Mouse (Mus musculus): Measurements from ENCODE around the gene Kcnd2. TPM values are rescaled to one million over a fixed set of nuclear protein-coding genes. Genes with fewer than 3 reads are reported as not detected.

The Kcnd2 gene
- polyA plus RNA-seq, 2 experiments = 2.8 to 5.4 TPM

GRCm38 (mm10) chr6:21719121-21719520 is 503.8 kb downstream of the Kcnd2 start:
- DNase-seq (ENCODE audit: low spot score) = no peak
- ATAC-seq (ENCODE audit: low FRiP score, low read depth) = no peak
- no peak overlapping the region for H3K9ac ChIP-seq (ENCODE audit: low read depth, low read length, severe bottlenecking)
- TF ChIP-seq POLR2A (IDR thresholded peaks at IDR 0.05; ENCODE audit: borderline replicate concordance, extremely low read depth, insufficient read depth, insufficient read length) = no peak
- H3K4me1 ChIP-seq (ENCODE audit: control insufficient read depth, insufficient read depth, low read length) = peaks cover 3% of the 10 kb centered on the region; the same call in 1 of the 2 replicates
- H3K36me3 ChIP-seq (ENCODE audit: control insufficient read depth, insufficient read depth, low read length) = no peaks in the 10 kb centered on the region
- H3K27me3 ChIP-seq (ENCODE audit: control insufficient read depth, insufficient read depth, low read length) = no peaks in the 10 kb centered on the region
- no peak overlapping the region for H3K4me2 ChIP-seq (replicated peaks; ENCODE audit: low read depth, low read length, severe bottlenecking)
- no peak overlapping the region for H3K4me3 ChIP-seq (replicated peaks; ENCODE audit: low read length)
- no peaks in the 10 kb centered on the region for H3K9me3 ChIP-seq (ENCODE audit: control insufficient read depth, low read length)
- WGBS = 79% methylated on average over 1 of the region's 1 CpGs
- H3K27ac ChIP-seq (replicated peaks; ENCODE audit: low read depth, low read length) = no peak overlapping the region

- Histone ChIP-seq H3K4me3 (replicated peaks; ENCODE audit: low read length) (no peak overlapping the region), H3K4me2 (replicated peaks; ENCODE audit: low read depth, low read length, severe bottlenecking) (no peak overlapping the region), H3K4me1 (ENCODE audit: control insufficient read depth, insufficient read depth, low read length) (peaks cover 3% of the 10 kb centered on the region; the same call in 1 of the 2 replicates), H3K27ac (replicated peaks; ENCODE audit: low read depth, low read length) (no peak overlapping the region), H3K27me3 (ENCODE audit: control insufficient read depth, insufficient read depth, low read length) (no peaks in the 10 kb centered on the region), H3K9me3 (ENCODE audit: control insufficient read depth, low read length) (no peaks in the 10 kb centered on the region), H3K9ac (ENCODE audit: low read depth, low read length, severe bottlenecking) (no peak overlapping the region), H3K36me3 (ENCODE audit: control insufficient read depth, insufficient read depth, low read length) (no peaks in the 10 kb centered on the region)
- no peak for DNase-seq (ENCODE audit: low spot score)
- no peak for TF ChIP-seq POLR2A (IDR thresholded peaks at IDR 0.05; ENCODE audit: borderline replicate concordance, extremely low read depth, insufficient read depth, insufficient read length)
- no peak for ATAC-seq (ENCODE audit: low FRiP score, low read depth)
- WGBS = 87% methylated on average over 10 of the region's 10 CpGs
These were observed 506.9 kb downstream of the Kcnd2 start for GRCm38 (mm10) chr6:21722238-21722637.

GRCm38 (mm10) chr6:21740606-21741005 is 525.3 kb downstream of the Kcnd2 start:
- Histone ChIP-seq H3K9ac (ENCODE audit: low read depth, low read length, severe bottlenecking) (no peak overlapping the region), H3K36me3 (ENCODE audit: control insufficient read depth, insufficient read depth, low read length) (no peaks in the 10 kb centered on the region), H3K4me2 (replicated peaks; ENCODE audit: low read depth, low read length, severe bottlenecking) (no peak overlapping the region), H3K27me3 (ENCODE audit: control insufficient read depth, insufficient read depth, low read length) (no peaks in the 10 kb centered on the region), H3K27ac (replicated peaks; ENCODE audit: low read depth, low read length) (no peak overlapping the region), H3K4me3 (replicated peaks; ENCODE audit: low read length) (no peak overlapping the region), H3K4me1 (ENCODE audit: control insufficient read depth, insufficient read depth, low read length) (no peaks in the 10 kb centered on the region), H3K9me3 (ENCODE audit: control insufficient read depth, low read length) (no peaks in the 10 kb centered on the region)
- WGBS = 48% methylated on average over 2 of the region's 2 CpGs
- ATAC-seq (ENCODE audit: low FRiP score, low read depth) = no peak
- no peak for DNase-seq (ENCODE audit: low spot score)
- no peak for TF ChIP-seq POLR2A (IDR thresholded peaks at IDR 0.05; ENCODE audit: borderline replicate concordance, extremely low read depth, insufficient read depth, insufficient read length)

- Histone ChIP-seq H3K27me3 (ENCODE audit: control insufficient read depth, insufficient read depth, low read length) (no peaks in the 10 kb centered on the region), H3K9ac (ENCODE audit: low read depth, low read length, severe bottlenecking) (no peak overlapping the region), H3K36me3 (ENCODE audit: control insufficient read depth, insufficient read depth, low read length) (no peaks in the 10 kb centered on the region), H3K4me3 (replicated peaks; ENCODE audit: low read length) (no peak overlapping the region), H3K9me3 (ENCODE audit: control insufficient read depth, low read length) (no peaks in the 10 kb centered on the region), H3K4me2 (replicated peaks; ENCODE audit: low read depth, low read length, severe bottlenecking) (no peak overlapping the region), H3K4me1 (ENCODE audit: control insufficient read depth, insufficient read depth, low read length) (no peaks in the 10 kb centered on the region), H3K27ac (replicated peaks; ENCODE audit: low read depth, low read length) (no peak overlapping the region)
- 44% methylated on average over 3 of the region's 3 CpGs for WGBS
- no peak for TF ChIP-seq POLR2A (IDR thresholded peaks at IDR 0.05; ENCODE audit: borderline replicate concordance, extremely low read depth, insufficient read depth, insufficient read length)
- ATAC-seq (ENCODE audit: low FRiP score, low read depth) = no peak
- DNase-seq (ENCODE audit: low spot score) = no peak
These were observed 529.4 kb downstream of the Kcnd2 start for GRCm38 (mm10) chr6:21744615-21745266.

GRCm38 (mm10) chr6:21747536-21747935 is 532.2 kb downstream of the Kcnd2 start:
- Histone ChIP-seq H3K4me1 (ENCODE audit: control insufficient read depth, insufficient read depth, low read length) (no peaks in the 10 kb centered on the region), H3K36me3 (ENCODE audit: control insufficient read depth, insufficient read depth, low read length) (no peaks in the 10 kb centered on the region), H3K4me3 (replicated peaks; ENCODE audit: low read length) (no peak overlapping the region), H3K4me2 (replicated peaks; ENCODE audit: low read depth, low read length, severe bottlenecking) (no peak overlapping the region), H3K27ac (replicated peaks; ENCODE audit: low read depth, low read length) (no peak overlapping the region), H3K9me3 (ENCODE audit: control insufficient read depth, low read length) (no peaks in the 10 kb centered on the region), H3K9ac (ENCODE audit: low read depth, low read length, severe bottlenecking) (no peak overlapping the region), H3K27me3 (ENCODE audit: control insufficient read depth, insufficient read depth, low read length) (no peaks in the 10 kb centered on the region)
- ATAC-seq (ENCODE audit: low FRiP score, low read depth) (no peak), DNase-seq (ENCODE audit: low spot score) (no peak)
- WGBS = 74% methylated on average over 1 of the region's 1 CpGs
- TF ChIP-seq POLR2A (IDR thresholded peaks at IDR 0.05; ENCODE audit: borderline replicate concordance, extremely low read depth, insufficient read depth, insufficient read length) = no peak

Data from limb, embryonic 14.5 days (tissue).